ENCODE assay signal across 11 mouse cellular contexts in genomic region chr7:34930263-34930757, GRCm38 (mm10). TPM values are rescaled to one million over a fixed set of nuclear protein-coding genes. Genes with fewer than 3 reads are reported as not detected.
DNase-seq lines count a peak whose midpoint lies in the region; ATAC-seq and TF ChIP-seq lines count a peak whose summit lies in the region.
"Had no signal": no experiment of that assay in that cellular context is flagged by ENCODE, and none has a peak within 500 bp of the region (broad histone marks: within the 10 kb centered on the region; RNA-seq: fewer than 3 reads in every experiment).

No protein-coding gene starts in this region.

- no peak for DNase-seq in hindbrain, embryonic 10.5 days (ENCODE audit: low spot score)
- no peak for DNase-seq in hindbrain, postnatal 0 days (ENCODE audit: low spot score)
- no peak for DNase-seq in embryonic facial prominence, embryonic 10.5 days (ENCODE audit: low spot score)
- no peak for DNase-seq in embryonic facial prominence, embryonic 14.5 days (ENCODE audit: low spot score)
- DNase-seq in spleen, postnatal 4 days (ENCODE audit: low spot score in 2 of 2): no peak
- DNase-seq in kidney, adult 9 months: no peak
- DNase-seq: cerebellum, postnatal 25 days; kidney, adult 18-20 months; lung, adult 2 months; right cerebral cortex, postnatal 25 days had no signal

- H3K36me3 ChIP-seq in hindbrain, embryonic 10.5 days: peaks cover 31% of the 10 kb centered on the region
- H3K36me3 ChIP-seq in hindbrain, postnatal 0 days (ENCODE audit: insufficient read depth, low read length): peaks cover 7% of the 10 kb centered on the region; the same call in 1 of the 2 replicates
- peaks cover 38% of the 10 kb centered on the region for H3K36me3 ChIP-seq in embryonic facial prominence, embryonic 10.5 days (replicated peaks)
- H3K36me3 ChIP-seq in embryonic facial prominence, embryonic 14.5 days (ENCODE audit: control insufficient read depth, insufficient read depth, low read length): peaks cover 27% of the 10 kb centered on the region
- H3K36me3 ChIP-seq in midbrain, embryonic 12.5 days: no peaks in the 10 kb centered on the region; the same call in 1 of the 2 replicates

- H3K27ac ChIP-seq in hindbrain, embryonic 10.5 days: peak overlapping the region; percentile 84
- H3K27ac ChIP-seq in hindbrain, postnatal 0 days: no peak overlapping the region
- peak overlapping the region; percentile 62 for H3K27ac ChIP-seq in embryonic facial prominence, embryonic 10.5 days (replicated peaks)
- H3K27ac ChIP-seq in embryonic facial prominence, embryonic 14.5 days (replicated peaks; ENCODE audit: low read depth, low read length): peak overlapping the region; percentile 39; the same call in 1 of the 2 replicates
- H3K27ac ChIP-seq in midbrain, embryonic 12.5 days (replicated peaks): peak overlapping the region; percentile 81

- no peaks in the 10 kb centered on the region for H3K9me3 ChIP-seq in hindbrain, embryonic 10.5 days
- no peaks in the 10 kb centered on the region for H3K9me3 ChIP-seq in hindbrain, postnatal 0 days (ENCODE audit: low read length)
- no peaks in the 10 kb centered on the region for H3K9me3 ChIP-seq in embryonic facial prominence, embryonic 10.5 days
- H3K9me3 ChIP-seq in embryonic facial prominence, embryonic 14.5 days (ENCODE audit: control insufficient read depth, low read length): no peaks in the 10 kb centered on the region
- H3K9me3 ChIP-seq in midbrain, embryonic 12.5 days: no peaks in the 10 kb centered on the region

- no peaks in the 10 kb centered on the region for H3K27me3 ChIP-seq in hindbrain, embryonic 10.5 days (ENCODE audit: insufficient read depth, poor library complexity, severe bottlenecking)
- no peaks in the 10 kb centered on the region for H3K27me3 ChIP-seq in hindbrain, postnatal 0 days (ENCODE audit: insufficient read depth, low read length)
- H3K27me3 ChIP-seq in embryonic facial prominence, embryonic 10.5 days (replicated peaks; ENCODE audit: low read depth, poor library complexity, severe bottlenecking): no peaks in the 10 kb centered on the region
- no peaks in the 10 kb centered on the region for H3K27me3 ChIP-seq in embryonic facial prominence, embryonic 14.5 days (replicated peaks; ENCODE audit: control insufficient read depth, insufficient read depth, low read length)
- H3K27me3 ChIP-seq in midbrain, embryonic 12.5 days: no peaks in the 10 kb centered on the region

- no peak overlapping the region for H3K4me2 ChIP-seq in hindbrain, postnatal 0 days (ENCODE audit: low read depth, low read length)
- H3K4me2 ChIP-seq in embryonic facial prominence, embryonic 14.5 days (ENCODE audit: low read depth, low read length): no peak overlapping the region
- H3K4me2 ChIP-seq in midbrain, embryonic 12.5 days (replicated peaks): no peak overlapping the region

- peaks cover 34% of the 10 kb centered on the region for H3K4me1 ChIP-seq in hindbrain, embryonic 10.5 days (replicated peaks)
- H3K4me1 ChIP-seq in hindbrain, postnatal 0 days (ENCODE audit: insufficient read depth, low read length): peaks cover 6% of the 10 kb centered on the region; the same call in 1 of the 2 replicates
- H3K4me1 ChIP-seq in embryonic facial prominence, embryonic 10.5 days: peaks cover 28% of the 10 kb centered on the region
- peaks cover 9% of the 10 kb centered on the region for H3K4me1 ChIP-seq in embryonic facial prominence, embryonic 14.5 days (ENCODE audit: control insufficient read depth, insufficient read depth, low read length)
- H3K4me1 ChIP-seq in midbrain, embryonic 12.5 days: peaks cover 15% of the 10 kb centered on the region

- no peak overlapping the region for H3K9ac ChIP-seq in hindbrain, postnatal 0 days (replicated peaks; ENCODE audit: low read length)
- no peak overlapping the region for H3K9ac ChIP-seq in embryonic facial prominence, embryonic 14.5 days (ENCODE audit: low read depth, low read length)
- H3K9ac ChIP-seq in midbrain, embryonic 12.5 days (replicated peaks): no peak overlapping the region

- no peak for TF ChIP-seq CTCF in hindbrain, postnatal 0 days (IDR thresholded peaks at IDR 0.05; ENCODE audit: low read depth)

- H3K4me3 ChIP-seq in hindbrain, embryonic 10.5 days: no peak overlapping the region
- no peak overlapping the region for H3K4me3 ChIP-seq in hindbrain, postnatal 0 days (ENCODE audit: low read length)
- no peak overlapping the region for H3K4me3 ChIP-seq in embryonic facial prominence, embryonic 10.5 days
- H3K4me3 ChIP-seq in embryonic facial prominence, embryonic 14.5 days (ENCODE audit: low read depth, low read length): no peak overlapping the region
- H3K4me3 ChIP-seq in midbrain, embryonic 12.5 days: no peak overlapping the region

- 78% methylated on average over 7 of the region's 7 CpGs for WGBS in hindbrain, embryonic 10.5 days
- 52% methylated on average over 7 of the region's 7 CpGs for WGBS in hindbrain, postnatal 0 days
- WGBS in embryonic facial prominence, embryonic 10.5 days: 60% methylated on average over 7 of the region's 7 CpGs
- 35% methylated on average over 7 of the region's 7 CpGs for WGBS in embryonic facial prominence, embryonic 14.5 days
- WGBS in midbrain, embryonic 12.5 days: 47% methylated on average over 7 of the region's 7 CpGs

- no peak for ATAC-seq in hindbrain, postnatal 0 days
- no peak for ATAC-seq in embryonic facial prominence, embryonic 14.5 days (ENCODE audit: low read depth)
- ATAC-seq in midbrain, embryonic 12.5 days (ENCODE audit: low FRiP score, low read depth): peak; percentile 13; the same call in 1 of the 2 replicates

RNA-seq across cellular contexts. Expression of gene Pepd, which starts 18.1 kb away (rescaled TPM):
- polyA plus RNA-seq in hindbrain, embryonic 10.5 days (2016; fragmentation: Nextera tagmentation; extraction: Ambion mirVana): 76.1 and 76.9 TPM in 2 replicates
- 57.9 and 60.0 TPM in 2 replicates for total RNA-seq in hindbrain, postnatal 0 days (2014; rRNA removed)
- 61.5 and 64.5 TPM in 2 replicates for polyA plus RNA-seq in hindbrain, postnatal 0 days (2015; fragmentation: Nextera tagmentation; extraction: Ambion mirVana)
- polyA plus RNA-seq in embryonic facial prominence, embryonic 10.5 days (2016; fragmentation: Nextera tagmentation; extraction: Ambion mirVana): 77.1 and 79.7 TPM in 2 replicates
- polyA plus RNA-seq in embryonic facial prominence, embryonic 14.5 days (2014; fragmentation: Nextera tagmentation; extraction: Ambion mirVana): 72.3 and 83.0 TPM in 2 replicates
- polyA plus RNA-seq in midbrain, embryonic 12.5 days (2016; fragmentation: Nextera tagmentation; extraction: Ambion mirVana): 57.0 and 59.1 TPM in 2 replicates
